Mouse (Mus musculus) stomach, postnatal 0 days (tissue): ENCODE measurements around the gene Kcnc3.

Experiments used
- CTCF ChIP-seq: IDR thresholded peaks from 2 replicates; pipeline ENCODE4 v1.5.1; 2016; ENCODE audit warnings: antibody characterized with exemption, low read depth, mild to moderate bottlenecking, moderate library complexity
- EP300 ChIP-seq: optimal IDR thresholded peaks from 2 replicates; pipeline ENCODE3; 2016; ENCODE audit warnings: antibody characterized with exemption

- TF ChIP-seq CTCF, result no peak
- no peak for TF ChIP-seq EP300
Measured at GRCm38 (mm10) chr7:44638663-44639062, 48.2 kb downstream of the Kcnc3 start.
